Mouse (Mus musculus) neural tube, embryonic 12.5 days (tissue): ENCODE measurements around the gene Dennd6b. TPM values are rescaled to one million over a fixed set of nuclear protein-coding genes. Genes with fewer than 3 reads are reported as not detected.
A peak's percentile ranks its signal among the peaks of the same experiment; 100 is the strongest.

Experiments
- ATAC-seq: fragments of 200-750 bp; cut with Nextera tagmentation; 2 replicates; pipeline ENCODE4 v1.8.0; 2017; ENCODE audit warnings: low read depth, mild to moderate bottlenecking, moderate TSS enrichment, moderate library complexity; ENCODE audit not compliant: low FRiP score
- H3K27ac ChIP-seq: fragments of 300-500 bp; sonication (generic); 2 replicates; pipeline ENCODE4 v1.5.1; 2016
- H3K27me3 ChIP-seq: fragments of 300-500 bp; sonication (generic); replicated peaks from 2 replicates; pipeline ENCODE4 v1.6.1; 2016; ENCODE audit warnings: mild to moderate bottlenecking
- H3K36me3 ChIP-seq: fragments of 300-500 bp; sonication (generic); 2 replicates; pipeline ENCODE4 v1.6.1; 2016; ENCODE audit warnings: mild to moderate bottlenecking
- H3K4me1 ChIP-seq: fragments of 300-500 bp; sonication (generic); 2 replicates; pipeline ENCODE4 v1.6.1; 2016
- H3K4me2 ChIP-seq: fragments of 300-500 bp; sonication (generic); replicated peaks from 2 replicates; pipeline ENCODE4 v1.6.1; 2016; ENCODE audit warnings: mild to moderate bottlenecking
- H3K4me3 ChIP-seq: fragments of 300-500 bp; sonication (generic); 2 replicates; pipeline ENCODE4 v1.5.1; 2016
- H3K9ac ChIP-seq: fragments of 300-500 bp; sonication (generic); 2 replicates; pipeline ENCODE4 v1.6.1; 2016; ENCODE audit warnings: mild to moderate bottlenecking
- H3K9me3 ChIP-seq: fragments of 300-500 bp; sonication (generic); 2 replicates; pipeline ENCODE4 v1.6.1; 2016; ENCODE audit warnings: mild to moderate bottlenecking
- WGBS: fragments of 180-500 bp; shearing (Covaris S2); methylation state at CpG from one replicate; pipeline ENCODE4 v1.1.7; 2016; 5-methylcytosine and 5-hydroxymethylcytosine counted together
- polyA plus RNA-seq: library from polyadenylated mRNA; unstranded; fragments of >200 nt; fragmentation: Nextera tagmentation; extraction: Ambion mirVana; gene quantifications from 2 replicates; pipeline ENCODE4 v1.2.1, GENCODE M21; 2016

The Dennd6b gene
- polyA plus RNA-seq, 1 experiment from 2014 or later = 62.6 TPM

GRCm38 (mm10) chr15:89209886-89210761 lies 13.8 kb upstream of the Dennd6b start:
- Histone ChIP-seq H3K9me3 (no peaks in the 10 kb centered on the region), H3K4me2 (peak overlapping the region; percentile 54), H3K4me1 (peaks cover 23% of the 10 kb centered on the region), H3K27ac (no peak overlapping the region), H3K36me3 (no peaks in the 10 kb centered on the region), H3K9ac (no peak overlapping the region), H3K4me3 (0 out of 2 replicates have a peak overlapping the region, but pooled peaks have one; percentile 24), H3K27me3 (no peaks in the 10 kb centered on the region)
- 0 out of 2 replicates have a peak, but pooled peaks have one; percentile 34 for ATAC-seq
- 27% methylated on average over 22 of the region's 22 CpGs for WGBS

GRCm38 (mm10) chr15:89207457-89207856 lies 11.2 kb upstream of the Dennd6b start:
- H3K27me3 ChIP-seq = no peaks in the 10 kb centered on the region
- H3K27ac ChIP-seq = no peak overlapping the region
- WGBS = 90% methylated on average over 4 of the region's 4 CpGs
- H3K4me1 ChIP-seq = peaks cover 5% of the 10 kb centered on the region
- H3K9me3 ChIP-seq = peaks cover 11% of the 10 kb centered on the region
- H3K4me3 ChIP-seq = no peak overlapping the region
- H3K9ac ChIP-seq = no peak overlapping the region
- H3K4me2 ChIP-seq = no peak overlapping the region
- no peaks in the 10 kb centered on the region for H3K36me3 ChIP-seq
- ATAC-seq = no peak

- 71% methylated on average over 15 of the region's 15 CpGs for WGBS
- no peak for ATAC-seq
- no peaks in the 10 kb centered on the region for H3K27me3 ChIP-seq
- H3K4me1 ChIP-seq = peaks cover 11% of the 10 kb centered on the region
- H3K4me2 ChIP-seq = peak overlapping the region; percentile 67
- H3K4me3 ChIP-seq = peak overlapping the region; percentile 80
- H3K36me3 ChIP-seq = peaks cover 8% of the 10 kb centered on the region; the same call in 1 of the 2 replicates
- H3K9ac ChIP-seq = peak overlapping the region; percentile 91
- no peak overlapping the region for H3K27ac ChIP-seq
- peaks cover under 1% of the 10 kb centered on the region; the same call in 1 of the 2 replicates for H3K9me3 ChIP-seq
Measured at GRCm38 (mm10) chr15:89197056-89197455, 760 bp upstream of the Dennd6b start.

- Histone ChIP-seq H3K27me3 (no peaks in the 10 kb centered on the region), H3K9ac (peak overlapping the region; percentile 91), H3K4me2 (peak overlapping the region; percentile 67), H3K4me1 (peaks cover 11% of the 10 kb centered on the region), H3K4me3 (peak overlapping the region; percentile 80), H3K36me3 (peaks cover 13% of the 10 kb centered on the region), H3K27ac (peak overlapping the region; percentile 96), H3K9me3 (no peaks in the 10 kb centered on the region)
- WGBS = 1% methylated on average over 25 of the region's 25 CpGs
- ATAC-seq = peak; percentile 93
Measured at GRCm38 (mm10) chr15:89195690-89196312, 495 bp downstream of the Dennd6b start.

GRCm38 (mm10) chr15:89195261-89195681 lies 1.0 kb downstream of the Dennd6b start:
- Histone ChIP-seq H3K27ac (peak overlapping the region; percentile 96), H3K4me2 (peak overlapping the region; percentile 67), H3K9me3 (no peaks in the 10 kb centered on the region), H3K4me3 (peak overlapping the region; percentile 80), H3K27me3 (no peaks in the 10 kb centered on the region), H3K4me1 (peaks cover 11% of the 10 kb centered on the region), H3K9ac (peak overlapping the region; percentile 91), H3K36me3 (peaks cover 18% of the 10 kb centered on the region)
- ATAC-seq = peak; percentile 5; the same call in 1 of the 2 replicates
- WGBS = 30% methylated on average over 6 of the region's 6 CpGs

- WGBS = 93% methylated on average over 5 of the region's 5 CpGs
- H3K27me3 ChIP-seq = no peaks in the 10 kb centered on the region
- H3K4me3 ChIP-seq = no peak overlapping the region
- H3K4me1 ChIP-seq = peaks cover 11% of the 10 kb centered on the region
- H3K27ac ChIP-seq = no peak overlapping the region
- no peak for ATAC-seq
- no peak overlapping the region for H3K4me2 ChIP-seq
- no peak overlapping the region for H3K9ac ChIP-seq
- H3K36me3 ChIP-seq = peaks cover 50% of the 10 kb centered on the region
- no peaks in the 10 kb centered on the region for H3K9me3 ChIP-seq
Measured at GRCm38 (mm10) chr15:89184937-89185227, 11.4 kb downstream of the Dennd6b start.

- no peak for ATAC-seq
- Histone ChIP-seq H3K9me3 (no peaks in the 10 kb centered on the region), H3K4me2 (no peak overlapping the region), H3K27me3 (no peaks in the 10 kb centered on the region), H3K36me3 (peaks cover 45% of the 10 kb centered on the region), H3K4me3 (no peak overlapping the region), H3K27ac (no peak overlapping the region), H3K4me1 (peaks cover 15% of the 10 kb centered on the region), H3K9ac (no peak overlapping the region)
- WGBS = 52% methylated on average over 5 of the region's 5 CpGs
Measured at GRCm38 (mm10) chr15:89184141-89184936, 12.0 kb downstream of the Dennd6b start.

GRCm38 (mm10) chr15:89182842-89183241 lies 13.5 kb downstream of the Dennd6b start:
- Histone ChIP-seq H3K27me3 (no peaks in the 10 kb centered on the region), H3K36me3 (peaks cover 32% of the 10 kb centered on the region), H3K9ac (no peak overlapping the region), H3K4me3 (no peak overlapping the region), H3K4me2 (0 out of 2 replicates have a peak overlapping the region, but pooled peaks have one; percentile 14), H3K4me1 (peaks cover 30% of the 10 kb centered on the region), H3K27ac (no peak overlapping the region), H3K9me3 (no peaks in the 10 kb centered on the region)
- no peak for ATAC-seq
- 68% methylated on average over 5 of the region's 5 CpGs for WGBS

GRCm38 (mm10) chr15:89182328-89182741 lies 14.0 kb downstream of the Dennd6b start:
- Histone ChIP-seq H3K4me1 (peaks cover 35% of the 10 kb centered on the region), H3K27ac (no peak overlapping the region), H3K36me3 (peaks cover 30% of the 10 kb centered on the region), H3K9ac (no peak overlapping the region), H3K4me3 (no peak overlapping the region), H3K4me2 (0 out of 2 replicates have a peak overlapping the region, but pooled peaks have one; percentile 14), H3K9me3 (no peaks in the 10 kb centered on the region), H3K27me3 (no peaks in the 10 kb centered on the region)
- 47% methylated on average over 6 of the region's 6 CpGs for WGBS
- no peak for ATAC-seq

GRCm38 (mm10) chr15:89181561-89182270 lies 14.6 kb downstream of the Dennd6b start:
- H3K4me3 ChIP-seq = no peak overlapping the region
- no peak for ATAC-seq
- no peak overlapping the region for H3K27ac ChIP-seq
- peak overlapping the region; percentile 89 for H3K4me2 ChIP-seq
- H3K9me3 ChIP-seq = no peaks in the 10 kb centered on the region
- WGBS = 80% methylated on average over 10 of the region's 10 CpGs
- peaks cover 42% of the 10 kb centered on the region for H3K4me1 ChIP-seq
- H3K36me3 ChIP-seq = peaks cover 24% of the 10 kb centered on the region
- no peak overlapping the region for H3K9ac ChIP-seq
- no peaks in the 10 kb centered on the region for H3K27me3 ChIP-seq

GRCm38 (mm10) chr15:89180571-89181229 lies 15.6 kb downstream of the Dennd6b start, which contains the start of gene Plxnb2:
Gene Plxnb2 (minus strand): TSS chr15:89180788.
- peak within 1 kb of the TSS; percentile 84 for H3K27ac ChIP-seq
- peak within 1 kb of the TSS; percentile 89 for H3K4me2 ChIP-seq
- H3K9ac ChIP-seq = peak within 1 kb of the TSS; percentile 96
- peaks cover 46% of the 10 kb centered on the region for H3K4me1 ChIP-seq
- H3K9me3 ChIP-seq = no peaks in the 10 kb centered on the region
- H3K36me3 ChIP-seq = peaks cover 14% of the 10 kb centered on the region
- H3K4me3 ChIP-seq = peak within 1 kb of the TSS; percentile 83
- peak; percentile 85 for ATAC-seq
- WGBS = under 1% methylated on average over 71 of the region's 72 CpGs
- H3K27me3 ChIP-seq = no peaks in the 10 kb centered on the region
